Mouse (Mus musculus) liver, embryonic 11.5 days (tissue): ENCODE results near the gene Dock4. TPM values are rescaled to one million over a fixed set of nuclear protein-coding genes. Genes with fewer than 3 reads are reported as not detected.

ENCODE experiments used
- ATAC-seq: fragments of 200-750 bp; cut with Nextera tagmentation; replicated peaks from 2 replicates; pipeline ENCODE4 v1.8.0; 2017; ENCODE audit warnings: moderate number of reproducible peaks, mild to moderate bottlenecking, moderate TSS enrichment, moderate library complexity; ENCODE audit not compliant: low FRiP score
- DNase-seq: peaks from one replicate; pipeline ENCODE4 v3.0.0-alpha.2; 2017; ENCODE audit warnings: low spot score
- H3K27ac ChIP-seq: fragments of 300-500 bp; sonication (generic); 2 replicates; pipeline ENCODE4 v1.5.1; 2014; ENCODE audit warnings: mild to moderate bottlenecking, low read depth, low read length, control low read depth
- H3K27me3 ChIP-seq: fragments of 300-500 bp; sonication (generic); replicated peaks from 2 replicates; pipeline ENCODE4 v1.6.1; 2014; ENCODE audit warnings: low read length, mixed read lengths; ENCODE audit not compliant: control insufficient read depth, insufficient read depth
- H3K36me3 ChIP-seq: fragments of 300-500 bp; sonication (generic); 2 replicates; pipeline ENCODE4 v1.6.1; 2014; ENCODE audit warnings: mild to moderate bottlenecking, low read length, moderate library complexity, mixed read lengths; ENCODE audit not compliant: control insufficient read depth, insufficient read depth
- H3K4me1 ChIP-seq: fragments of 300-500 bp; sonication (generic); replicated peaks from 2 replicates; pipeline ENCODE4 v1.6.1; 2014; ENCODE audit warnings: low read length, mixed read lengths; ENCODE audit not compliant: control insufficient read depth, insufficient read depth
- H3K4me2 ChIP-seq: fragments of 300-500 bp; sonication (generic); 2 replicates; pipeline ENCODE4 v1.6.1; 2014; ENCODE audit warnings: mild to moderate bottlenecking, control low read depth, moderate library complexity
- H3K4me3 ChIP-seq: fragments of 300-500 bp; sonication (generic); 2 replicates; pipeline ENCODE4 v1.5.1; 2014; ENCODE audit warnings: low read depth, low read length, control low read depth
- H3K9ac ChIP-seq: fragments of 300-500 bp; sonication (generic); 2 replicates; pipeline ENCODE4 v1.6.1; 2014; ENCODE audit warnings: low read depth, low read length, control low read depth
- H3K9me3 ChIP-seq: fragments of 300-500 bp; sonication (generic); 2 replicates; pipeline ENCODE4 v1.6.1; 2016; ENCODE audit warnings: low read length, inconsistent platforms, mixed read lengths; ENCODE audit not compliant: control insufficient read depth
- WGBS: fragments of 180-500 bp; shearing (Covaris S2); extraction: QIAGEN DNeasy Blood & Tissue Kit; methylation state at CpG from one replicate; pipeline ENCODE4 v1.1.7; 2014; 5-methylcytosine and 5-hydroxymethylcytosine counted together
- polyA plus RNA-seq: library from polyadenylated mRNA; unstranded; fragments of >200 nt; fragmentation: Nextera tagmentation; extraction: Ambion mirVana; gene quantifications from 2 replicates; pipeline ENCODE4 v1.2.1, GENCODE M21; 2014

Dock4 gene
- polyA plus RNA-seq, 1 experiment from 2014 or later, result 4.4 TPM

GRCm38 (mm10) chr12:40823631-40824030, 377.9 kb downstream of the Dock4 start:
- no peaks in the 10 kb centered on the region for H3K4me1 ChIP-seq
- DNase-seq, result no peak
- no peak overlapping the region for H3K4me3 ChIP-seq
- no peak for ATAC-seq
- H3K27ac ChIP-seq, result no peak overlapping the region
- 73% methylated on average over 5 of the region's 5 CpGs for WGBS
- no peaks in the 10 kb centered on the region for H3K36me3 ChIP-seq
- no peak overlapping the region for H3K9ac ChIP-seq
- no peaks in the 10 kb centered on the region for H3K27me3 ChIP-seq
- H3K9me3 ChIP-seq, result no peaks in the 10 kb centered on the region
- no peak overlapping the region for H3K4me2 ChIP-seq

- Histone ChIP-seq H3K9ac (no peak overlapping the region), H3K36me3 (no peaks in the 10 kb centered on the region), H3K4me3 (no peak overlapping the region), H3K27me3 (no peaks in the 10 kb centered on the region), H3K9me3 (no peaks in the 10 kb centered on the region), H3K27ac (no peak overlapping the region), H3K4me1 (no peaks in the 10 kb centered on the region), H3K4me2 (no peak overlapping the region)
- no peak for DNase-seq
- no peak for ATAC-seq
- 58% methylated on average over 2 of the region's 2 CpGs for WGBS
Observed at GRCm38 (mm10) chr12:40824251-40824650, 378.5 kb downstream of the Dock4 start.

- Histone ChIP-seq H3K4me3 (no peak overlapping the region), H3K27me3 (no peaks in the 10 kb centered on the region), H3K9ac (no peak overlapping the region), H3K36me3 (no peaks in the 10 kb centered on the region), H3K27ac (no peak overlapping the region), H3K4me2 (no peak overlapping the region), H3K4me1 (no peaks in the 10 kb centered on the region), H3K9me3 (no peaks in the 10 kb centered on the region)
- ATAC-seq, result no peak
- 52% methylated on average over 5 of the region's 5 CpGs for whole genome bisulfite sequencing
- no peak for DNase-seq
Observed at GRCm38 (mm10) chr12:40825935-40826460, 380.2 kb downstream of the Dock4 start.

GRCm38 (mm10) chr12:40826491-40826890, 380.7 kb downstream of the Dock4 start:
- H3K4me3 ChIP-seq, result no peak overlapping the region
- no peak overlapping the region for H3K27ac ChIP-seq
- 34% methylated on average over 3 of the region's 3 CpGs for WGBS
- ATAC-seq (no peak), DNase-seq (no peak)
- no peaks in the 10 kb centered on the region for H3K4me1 ChIP-seq
- no peaks in the 10 kb centered on the region for H3K36me3 ChIP-seq
- H3K4me2 ChIP-seq, result no peak overlapping the region
- H3K9ac ChIP-seq, result no peak overlapping the region
- H3K27me3 ChIP-seq, result no peaks in the 10 kb centered on the region
- no peaks in the 10 kb centered on the region for H3K9me3 ChIP-seq

GRCm38 (mm10) chr12:40828025-40828424, 382.3 kb downstream of the Dock4 start:
- ATAC-seq (no peak), DNase-seq (no peak)
- H3K27ac ChIP-seq, result no peak overlapping the region
- H3K4me3 ChIP-seq, result no peak overlapping the region
- H3K4me2 ChIP-seq, result no peak overlapping the region
- H3K27me3 ChIP-seq, result no peaks in the 10 kb centered on the region
- no peaks in the 10 kb centered on the region for H3K36me3 ChIP-seq
- H3K9me3 ChIP-seq, result no peaks in the 10 kb centered on the region
- H3K4me1 ChIP-seq, result no peaks in the 10 kb centered on the region
- no peak overlapping the region for H3K9ac ChIP-seq

GRCm38 (mm10) chr12:40829269-40829668, 383.5 kb downstream of the Dock4 start:
- H3K9ac ChIP-seq, result no peak overlapping the region
- ATAC-seq (no peak), DNase-seq (no peak)
- H3K9me3 ChIP-seq, result no peaks in the 10 kb centered on the region
- no peak overlapping the region for H3K4me3 ChIP-seq
- 91% methylated on average over 1 of the region's 1 CpGs for WGBS
- H3K36me3 ChIP-seq, result no peaks in the 10 kb centered on the region
- H3K27me3 ChIP-seq, result no peaks in the 10 kb centered on the region
- H3K4me2 ChIP-seq, result no peak overlapping the region
- no peak overlapping the region for H3K27ac ChIP-seq
- H3K4me1 ChIP-seq, result no peaks in the 10 kb centered on the region

- no peak overlapping the region for H3K27ac ChIP-seq
- no peak for DNase-seq
- no peaks in the 10 kb centered on the region for H3K27me3 ChIP-seq
- no peaks in the 10 kb centered on the region for H3K4me1 ChIP-seq
- no peak overlapping the region for H3K4me2 ChIP-seq
- 62% methylated on average over 8 of the region's 8 CpGs for WGBS
- no peaks in the 10 kb centered on the region for H3K36me3 ChIP-seq
- ATAC-seq, result no peak
- no peaks in the 10 kb centered on the region for H3K9me3 ChIP-seq
- H3K4me3 ChIP-seq, result no peak overlapping the region
- no peak overlapping the region for H3K9ac ChIP-seq
Observed at GRCm38 (mm10) chr12:40832157-40832556, 386.4 kb downstream of the Dock4 start.

GRCm38 (mm10) chr12:40836924-40837323, 391.2 kb downstream of the Dock4 start:
- Histone ChIP-seq H3K27me3 (no peaks in the 10 kb centered on the region), H3K4me3 (no peak overlapping the region), H3K4me2 (no peak overlapping the region), H3K4me1 (no peaks in the 10 kb centered on the region), H3K36me3 (no peaks in the 10 kb centered on the region), H3K27ac (no peak overlapping the region), H3K9ac (no peak overlapping the region), H3K9me3 (no peaks in the 10 kb centered on the region)
- WGBS, result 86% methylated on average over 6 of the region's 6 CpGs
- no peak for DNase-seq
- no peak for ATAC-seq

GRCm38 (mm10) chr12:40837597-40838337, 392.0 kb downstream of the Dock4 start:
- 6% methylated on average over 8 of the region's 8 CpGs for WGBS
- Histone ChIP-seq H3K27me3 (no peaks in the 10 kb centered on the region), H3K36me3 (no peaks in the 10 kb centered on the region), H3K27ac (no peak overlapping the region), H3K9me3 (no peaks in the 10 kb centered on the region), H3K9ac (no peak overlapping the region), H3K4me3 (no peak overlapping the region), H3K4me2 (no peak overlapping the region), H3K4me1 (no peaks in the 10 kb centered on the region)
- DNase-seq, result peak; percentile 51
- no peak for ATAC-seq
